Mouse (Mus musculus) lung, postnatal 0 days (tissue): ENCODE measurements around the gene Kcnj10.

ENCODE experiments used
- CTCF ChIP-seq: IDR thresholded peaks from 2 replicates; pipeline ENCODE4 v1.5.1; 2016; ENCODE audit warnings: antibody characterized with exemption, mild to moderate bottlenecking
- EP300 ChIP-seq: IDR thresholded peaks from 2 replicates; pipeline ENCODE4 v1.6.1; 2016; ENCODE audit warnings: antibody characterized with exemption, mild to moderate bottlenecking, control low read depth

DNA sequence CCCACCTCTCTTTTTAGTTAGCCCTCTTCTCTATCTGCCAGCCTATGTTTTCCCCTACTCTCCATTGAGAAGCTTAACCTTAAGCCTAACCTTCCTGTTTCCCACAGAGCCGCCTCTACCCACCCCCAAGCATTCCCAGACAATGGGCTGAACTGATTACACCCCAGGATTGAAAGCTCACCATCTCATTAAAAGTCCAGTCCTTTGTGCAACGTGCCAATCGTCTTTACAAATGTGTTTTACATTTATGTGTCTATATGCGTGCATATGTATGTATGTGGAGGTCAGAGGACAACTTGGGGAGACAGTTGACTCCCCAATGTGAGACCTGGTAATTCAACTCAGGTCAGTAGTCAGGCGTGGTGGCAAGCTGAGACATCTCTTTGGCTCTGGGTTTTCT, 17.7 kb upstream of the Kcnj10 start:
- TF ChIP-seq CTCF (no peak), EP300 (no peak)
